ENCODE assay signal across 8 mouse cellular contexts in genomic region chr4:41762099-41762687, GRCm38 (mm10). TPM values are rescaled to one million over a fixed set of nuclear protein-coding genes. Genes with fewer than 3 reads are reported as not detected.
DNase-seq lines count a peak whose midpoint lies in the region; ATAC-seq lines count a peak whose summit lies in the region.

No protein-coding gene starts in this region.

- DNase-seq in kidney, postnatal 14 days: peak; percentile 40
- DNase-seq in kidney, postnatal 36 days: no peak
- DNase-seq in embryonic facial prominence, embryonic 11.5 days (ENCODE audit: low spot score): peak; percentile 88
- peak; percentile 24 for DNase-seq in hindbrain, embryonic 14.5 days (ENCODE audit: low spot score)
- no peak for DNase-seq in frontal cortex, postnatal 14 days (ENCODE audit: low spot score in 2 of 2)
- DNase-seq in spleen, postnatal 14 days (ENCODE audit: low spot score in 2 of 2): no peak

- H3K4me3 ChIP-seq in embryonic facial prominence, embryonic 11.5 days (ENCODE audit: low read depth, low read length): peak overlapping the region; percentile 40
- H3K4me3 ChIP-seq in hindbrain, embryonic 14.5 days (replicated peaks; ENCODE audit: low read length): no peak overlapping the region
- H3K4me3 ChIP-seq in midbrain, embryonic 13.5 days (replicated peaks): no peak overlapping the region

- H3K9me3 ChIP-seq in embryonic facial prominence, embryonic 11.5 days (replicated peaks; ENCODE audit: control insufficient read depth, low read length): no peaks in the 10 kb centered on the region
- H3K9me3 ChIP-seq in hindbrain, embryonic 14.5 days (ENCODE audit: control insufficient read depth, low read length): no peaks in the 10 kb centered on the region
- no peaks in the 10 kb centered on the region for H3K9me3 ChIP-seq in midbrain, embryonic 13.5 days

- H3K9ac ChIP-seq in embryonic facial prominence, embryonic 11.5 days (replicated peaks; ENCODE audit: low read length): peak overlapping the region; percentile 55
- peak overlapping the region; percentile 37; the same call in 1 of the 2 replicates for H3K9ac ChIP-seq in hindbrain, embryonic 14.5 days
- H3K9ac ChIP-seq in midbrain, embryonic 13.5 days (replicated peaks): peak overlapping the region; percentile 41

- H3K4me1 ChIP-seq in embryonic facial prominence, embryonic 11.5 days (ENCODE audit: control insufficient read depth, insufficient read depth, low read length): peaks cover 5% of the 10 kb centered on the region
- peaks cover 22% of the 10 kb centered on the region for H3K4me1 ChIP-seq in hindbrain, embryonic 14.5 days (replicated peaks; ENCODE audit: control insufficient read depth, insufficient read depth, low read length)
- H3K4me1 ChIP-seq in midbrain, embryonic 13.5 days (replicated peaks): peaks cover 36% of the 10 kb centered on the region

- peak; percentile 70 for ATAC-seq in embryonic facial prominence, embryonic 11.5 days (replicated peaks; ENCODE audit: insufficient number of reproducible peaks, low FRiP score, low TSS enrichment, low read depth)
- peak; percentile 19; the same call in 1 of the 2 replicates for ATAC-seq in hindbrain, embryonic 14.5 days (ENCODE audit: low FRiP score)
- ATAC-seq in midbrain, embryonic 13.5 days: no peak
- no peak for ATAC-seq in erythroid progenitor cell, adult 5-6 weeks (replicated peaks; ENCODE audit: low FRiP score, poor library complexity, severe bottlenecking)

- peak overlapping the region; percentile 95 for H3K27ac ChIP-seq in embryonic facial prominence, embryonic 11.5 days (replicated peaks; ENCODE audit: low read depth, low read length)
- peak overlapping the region; percentile 53; the same call in 1 of the 2 replicates for H3K27ac ChIP-seq in hindbrain, embryonic 14.5 days
- 0 out of 2 replicates have a peak overlapping the region, but pooled peaks have one; percentile 22 for H3K27ac ChIP-seq in midbrain, embryonic 13.5 days

- H3K4me2 ChIP-seq in embryonic facial prominence, embryonic 11.5 days (ENCODE audit: low read depth, low read length): peak overlapping the region; percentile 54
- 0 out of 2 replicates have a peak overlapping the region, but pooled peaks have one; percentile 15 for H3K4me2 ChIP-seq in hindbrain, embryonic 14.5 days (replicated peaks)
- 0 out of 2 replicates have a peak overlapping the region, but pooled peaks have one; percentile 9 for H3K4me2 ChIP-seq in midbrain, embryonic 13.5 days (replicated peaks)

- WGBS in embryonic facial prominence, embryonic 11.5 days: 23% methylated on average over 8 of the region's 8 CpGs
- 46% methylated on average over 8 of the region's 8 CpGs for WGBS in hindbrain, embryonic 14.5 days
- 36% methylated on average over 8 of the region's 8 CpGs for WGBS in midbrain, embryonic 13.5 days

- H3K36me3 ChIP-seq in embryonic facial prominence, embryonic 11.5 days (replicated peaks; ENCODE audit: control insufficient read depth, insufficient read depth, low read depth, low read length): no peaks in the 10 kb centered on the region
- H3K36me3 ChIP-seq in hindbrain, embryonic 14.5 days (replicated peaks; ENCODE audit: control insufficient read depth, insufficient read depth): peaks cover 13% of the 10 kb centered on the region
- H3K36me3 ChIP-seq in midbrain, embryonic 13.5 days: peaks cover 7% of the 10 kb centered on the region

- no peaks in the 10 kb centered on the region for H3K27me3 ChIP-seq in embryonic facial prominence, embryonic 11.5 days (ENCODE audit: control insufficient read depth, insufficient read depth, low read length)
- no peaks in the 10 kb centered on the region for H3K27me3 ChIP-seq in hindbrain, embryonic 14.5 days (ENCODE audit: control insufficient read depth, insufficient read depth, low read length)
- H3K27me3 ChIP-seq in midbrain, embryonic 13.5 days: no peaks in the 10 kb centered on the region

RNA-seq across cellular contexts. Expression of gene Sigmar1, which starts 6.2 kb away (rescaled TPM):
- polyA plus RNA-seq in embryonic facial prominence, embryonic 11.5 days (2014; fragmentation: Nextera tagmentation; extraction: Ambion mirVana): 73.4 and 83.8 TPM in 2 replicates
- polyA plus RNA-seq in hindbrain, embryonic 14.5 days (2014; fragmentation: Nextera tagmentation; extraction: Ambion mirVana): 77.5 and 84.5 TPM in 2 replicates
- polyA plus RNA-seq in midbrain, embryonic 13.5 days (2015; fragmentation: Nextera tagmentation; extraction: Ambion mirVana): 47.9 and 49.9 TPM in 2 replicates
- total RNA-seq in erythroid progenitor cell, adult 5-6 weeks (2015; ENCODE audit: low replicate concordance): 3.8 and 14.4 TPM in 2 replicates
- total RNA-seq in erythroid progenitor cell, adult 5-6 weeks (2017; ENCODE audit: low replicate concordance): 4.2 and 7.3 TPM in 2 replicates

RNA-seq across cellular contexts. Expression of gene Galt, which starts 7.2 kb away (rescaled TPM):
- polyA plus RNA-seq in embryonic facial prominence, embryonic 11.5 days (2014; fragmentation: Nextera tagmentation; extraction: Ambion mirVana): 35.1 and 37.5 TPM in 2 replicates
- polyA plus RNA-seq in hindbrain, embryonic 14.5 days (2014; fragmentation: Nextera tagmentation; extraction: Ambion mirVana): 46.2 and 47.2 TPM in 2 replicates
- 29.7 and 30.0 TPM in 2 replicates for polyA plus RNA-seq in midbrain, embryonic 13.5 days (2015; fragmentation: Nextera tagmentation; extraction: Ambion mirVana)
- 18.9 TPM in 1 of 2 replicates, not detected in the other for total RNA-seq in erythroid progenitor cell, adult 5-6 weeks (2015; ENCODE audit: low replicate concordance)
- 1.3 and 3.9 TPM in 2 replicates for total RNA-seq in erythroid progenitor cell, adult 5-6 weeks (2017; ENCODE audit: low replicate concordance)

RNA-seq across cellular contexts. Expression of gene Ccl27a, which starts 11.9 kb away (rescaled TPM):
- 47.7 and 49.3 TPM in 2 replicates for polyA plus RNA-seq in embryonic facial prominence, embryonic 11.5 days (2014; fragmentation: Nextera tagmentation; extraction: Ambion mirVana)
- 238 and 269 TPM in 2 replicates for polyA plus RNA-seq in hindbrain, embryonic 14.5 days (2014; fragmentation: Nextera tagmentation; extraction: Ambion mirVana)
- 235 and 237 TPM in 2 replicates for polyA plus RNA-seq in midbrain, embryonic 13.5 days (2015; fragmentation: Nextera tagmentation; extraction: Ambion mirVana)
- 10.8 TPM in 1 of 2 replicates, not detected in the other for total RNA-seq in erythroid progenitor cell, adult 5-6 weeks (2015; ENCODE audit: low replicate concordance)
- total RNA-seq in erythroid progenitor cell, adult 5-6 weeks (2017; ENCODE audit: low replicate concordance): 8.7 TPM in 1 of 2 replicates, not detected in the other

RNA-seq across cellular contexts. Expression of gene Arid3c, which starts 31.3 kb away (rescaled TPM):
- polyA plus RNA-seq in embryonic facial prominence, embryonic 11.5 days (2014; fragmentation: Nextera tagmentation; extraction: Ambion mirVana): 0.42 TPM in 1 of 2 replicates, not detected in the other
- 1.0 and 1.5 TPM in 2 replicates for polyA plus RNA-seq in hindbrain, embryonic 14.5 days (2014; fragmentation: Nextera tagmentation; extraction: Ambion mirVana)
- 0.26 and 0.32 TPM in 2 replicates for polyA plus RNA-seq in midbrain, embryonic 13.5 days (2015; fragmentation: Nextera tagmentation; extraction: Ambion mirVana)
- total RNA-seq in erythroid progenitor cell, adult 5-6 weeks (2015; ENCODE audit: low replicate concordance): not detected in 2 replicates
- total RNA-seq in erythroid progenitor cell, adult 5-6 weeks (2017; ENCODE audit: low replicate concordance): not detected in 2 replicates

RNA-seq across cellular contexts. Expression of gene Dctn3, which starts 39.2 kb away (rescaled TPM):
- polyA plus RNA-seq in embryonic facial prominence, embryonic 11.5 days (2014; fragmentation: Nextera tagmentation; extraction: Ambion mirVana): 119 and 128 TPM in 2 replicates
- polyA plus RNA-seq in hindbrain, embryonic 14.5 days (2014; fragmentation: Nextera tagmentation; extraction: Ambion mirVana): 271 and 274 TPM in 2 replicates
- 270 and 278 TPM in 2 replicates for polyA plus RNA-seq in midbrain, embryonic 13.5 days (2015; fragmentation: Nextera tagmentation; extraction: Ambion mirVana)
- 16.8 and 51.2 TPM in 2 replicates for total RNA-seq in erythroid progenitor cell, adult 5-6 weeks (2015; ENCODE audit: low replicate concordance)
- total RNA-seq in erythroid progenitor cell, adult 5-6 weeks (2017; ENCODE audit: low replicate concordance): 18.4 and 33.0 TPM in 2 replicates

Comparison
In these comparisons a context has a peak if more than half of its experiments do, and no peak if none do; other contexts are left out.
1. DNase-seq: peak in kidney, postnatal 14 days (single experiment), embryonic facial prominence, embryonic 11.5 days (single experiment) and hindbrain, embryonic 14.5 days (single experiment); none in kidney, postnatal 36 days (0 of 2), frontal cortex, postnatal 14 days (0 of 2) and spleen, postnatal 14 days (0 of 2).
2. ATAC-seq: peak in embryonic facial prominence, embryonic 11.5 days (single experiment) and hindbrain, embryonic 14.5 days (single experiment); none in midbrain, embryonic 13.5 days (single experiment) and erythroid progenitor cell, adult 5-6 weeks (single experiment).
3. H3K27ac ChIP-seq: peak in every context shown above with its lines; median percentile 95 in embryonic facial prominence, embryonic 11.5 days; 53 in hindbrain, embryonic 14.5 days; 22 in midbrain, embryonic 13.5 days.
4. Peak in every context shown above with its lines, with median percentiles within 50 percentile points of each other: H3K4me2 ChIP-seq and H3K9ac ChIP-seq.